25 mouse cellular contexts compared by ENCODE assay signal in the genomic region with DNA sequence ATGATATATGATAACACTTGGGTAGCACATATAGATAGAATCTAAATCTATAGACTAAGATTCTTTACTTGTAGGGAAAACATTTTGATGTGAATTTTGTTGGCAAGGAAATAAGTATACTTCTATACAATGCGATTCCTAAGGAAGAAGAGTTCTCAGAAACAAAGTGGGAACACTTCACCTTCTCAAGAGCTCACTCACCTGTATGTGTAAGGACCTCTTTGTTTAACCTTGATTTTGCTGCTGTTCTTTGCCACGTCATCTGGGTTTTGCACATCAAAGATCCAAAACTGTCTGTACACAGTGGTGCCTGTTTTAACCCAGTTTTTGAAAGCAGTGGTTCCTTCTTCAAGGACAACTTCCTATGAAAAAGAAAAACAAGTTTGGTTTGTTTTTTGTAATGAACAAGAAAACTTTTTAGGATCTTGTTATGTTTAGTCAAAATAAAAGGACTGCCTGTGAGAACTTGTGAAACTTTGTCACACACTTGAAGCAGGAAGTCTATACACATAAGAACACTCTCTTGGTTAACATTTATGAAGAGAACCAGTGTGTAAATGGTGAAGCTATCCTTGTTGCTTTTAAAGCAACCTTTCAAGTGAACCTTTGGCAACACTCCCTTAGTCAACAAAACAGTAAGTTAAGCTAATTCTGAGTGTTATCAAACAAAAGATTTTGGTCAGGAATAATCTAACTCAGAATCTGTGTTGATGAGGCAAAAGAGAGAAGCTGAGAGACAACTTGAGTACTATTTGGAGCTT.
DNase-seq lines count a peak whose midpoint lies in the region; ATAC-seq and TF ChIP-seq lines count a peak whose summit lies in the region.
"Had no signal": no experiment of that assay in that cellular context is flagged by ENCODE, and none has a peak within 500 bp of the region (broad histone marks: within the 10 kb centered on the region; RNA-seq: fewer than 3 reads in every experiment).

No protein-coding gene starts in this region.

- no peak for ATAC-seq in lung, embryonic 14.5 days (ENCODE audit: insufficient read depth)
- peak; percentile 90 for ATAC-seq in lung, postnatal 0 days
- 0 out of 2 replicates have a peak, but pooled peaks have one; percentile 54 for ATAC-seq in stomach, postnatal 0 days (ENCODE audit: low FRiP score, low TSS enrichment)
- ATAC-seq: CD4-positive, CD25-positive, alpha-beta regulatory T cell, adult 4 months; forebrain, embryonic 15.5 days had no signal

- H3K9me3 ChIP-seq in lung, embryonic 14.5 days (ENCODE audit: low read depth, low read length), result no peaks in the 10 kb centered on the region
- no peaks in the 10 kb centered on the region for H3K9me3 ChIP-seq in lung, postnatal 0 days (ENCODE audit: low read length)
- no peaks in the 10 kb centered on the region for H3K9me3 ChIP-seq in stomach, postnatal 0 days (ENCODE audit: control insufficient read depth, low read length)
- H3K9me3 ChIP-seq: embryonic facial prominence, embryonic 12.5 days; embryonic facial prominence, embryonic 15.5 days; forebrain, embryonic 12.5 days; forebrain, embryonic 15.5 days; heart, embryonic 10.5 days; heart, embryonic 13.5 days; hindbrain, embryonic 12.5 days; hindbrain, embryonic 15.5 days had no signal

- no peak overlapping the region for H3K27ac ChIP-seq in lung, embryonic 14.5 days (ENCODE audit: low read depth)
- no peak overlapping the region for H3K27ac ChIP-seq in lung, postnatal 0 days (ENCODE audit: low read length)
- H3K27ac ChIP-seq in stomach, postnatal 0 days (replicated peaks), result no peak overlapping the region
- H3K27ac ChIP-seq: embryonic facial prominence, embryonic 12.5 days; embryonic facial prominence, embryonic 15.5 days; forebrain, embryonic 12.5 days; forebrain, embryonic 15.5 days; heart, embryonic 10.5 days; heart, embryonic 13.5 days; hindbrain, embryonic 12.5 days; hindbrain, embryonic 15.5 days had no signal

- no peak for TF ChIP-seq CTCF in lung, embryonic 14.5 days (IDR thresholded peaks at IDR 0.05; ENCODE audit: low read depth)
- no peak for TF ChIP-seq CTCF in lung, postnatal 0 days (IDR thresholded peaks at IDR 0.05)
- TF ChIP-seq CTCF in stomach, postnatal 0 days (IDR thresholded peaks at IDR 0.05; ENCODE audit: low read depth), result no peak

- H3K27me3 ChIP-seq in lung, embryonic 14.5 days (ENCODE audit: insufficient read depth, low read length), result no peaks in the 10 kb centered on the region
- H3K27me3 ChIP-seq in lung, postnatal 0 days (replicated peaks; ENCODE audit: insufficient read depth, low read length), result no peaks in the 10 kb centered on the region
- no peaks in the 10 kb centered on the region for H3K27me3 ChIP-seq in stomach, postnatal 0 days (ENCODE audit: control insufficient read depth, insufficient read depth, low read length)
- H3K27me3 ChIP-seq: embryonic facial prominence, embryonic 12.5 days; embryonic facial prominence, embryonic 15.5 days; forebrain, embryonic 12.5 days; forebrain, embryonic 15.5 days; heart, embryonic 13.5 days; hindbrain, embryonic 12.5 days; hindbrain, embryonic 15.5 days had no signal

- WGBS in lung, embryonic 14.5 days, result 71% methylated on average over 2 of the region's 2 CpGs
- 60% methylated on average over 2 of the region's 2 CpGs for WGBS in lung, postnatal 0 days
- 78% methylated on average over 2 of the region's 2 CpGs for WGBS in stomach, postnatal 0 days

- H3K9ac ChIP-seq in lung, embryonic 14.5 days, result no peak overlapping the region
- no peak overlapping the region for H3K9ac ChIP-seq in lung, postnatal 0 days (replicated peaks; ENCODE audit: low read depth)
- no peak overlapping the region for H3K9ac ChIP-seq in stomach, postnatal 0 days (ENCODE audit: low read length)
- H3K9ac ChIP-seq: embryonic facial prominence, embryonic 12.5 days; embryonic facial prominence, embryonic 15.5 days; forebrain, embryonic 12.5 days; forebrain, embryonic 15.5 days; heart, embryonic 13.5 days; hindbrain, embryonic 12.5 days; hindbrain, embryonic 15.5 days had no signal

- TF ChIP-seq EP300 in lung, postnatal 0 days (IDR thresholded peaks at IDR 0.05), result peak; percentile 68
- no peak for TF ChIP-seq EP300 in stomach, postnatal 0 days (optimal IDR thresholded peaks at IDR 0.05)

- DNase-seq in lung, embryonic 14.5 days, result peak; percentile 46
- no peak for DNase-seq in lung, postnatal 10 days
- DNase-seq in lung, postnatal 0 days (ENCODE audit: low spot score), result peak; percentile 83
- DNase-seq in lung, postnatal 4 days, result no peak
- DNase-seq in lung, postnatal 36 days, result peak; percentile 51
- no peak for DNase-seq in stomach, postnatal 0 days (ENCODE audit: low spot score)
- DNase-seq: adrenal gland, adult 2 months; adrenal gland, postnatal 14 days; cerebellum, adult 11 months; cerebellum, adult 2 months; cerebellum, adult 9-11 months; cerebellum, postnatal 25 days; gastrocnemius, postnatal 25 days; heart, adult 18-20 months; heart, postnatal 14 days had no signal

- no peak overlapping the region for H3K4me2 ChIP-seq in lung, embryonic 14.5 days
- no peak overlapping the region for H3K4me2 ChIP-seq in lung, postnatal 0 days (replicated peaks; ENCODE audit: low read depth, low read length)
- no peak overlapping the region for H3K4me2 ChIP-seq in stomach, postnatal 0 days (replicated peaks; ENCODE audit: low read depth)
- H3K4me2 ChIP-seq: embryonic facial prominence, embryonic 12.5 days; embryonic facial prominence, embryonic 15.5 days; forebrain, embryonic 12.5 days; forebrain, embryonic 15.5 days; heart, embryonic 13.5 days; hindbrain, embryonic 12.5 days; hindbrain, embryonic 15.5 days had no signal

- H3K4me1 ChIP-seq in lung, embryonic 14.5 days (ENCODE audit: insufficient read depth), result no peaks in the 10 kb centered on the region
- peaks cover 4% of the 10 kb centered on the region; the same call in 1 of the 2 replicates for H3K4me1 ChIP-seq in lung, postnatal 0 days (ENCODE audit: insufficient read depth, low read depth, low read length)
- no peaks in the 10 kb centered on the region for H3K4me1 ChIP-seq in stomach, postnatal 0 days (replicated peaks; ENCODE audit: control insufficient read depth, insufficient read depth)
- H3K4me1 ChIP-seq: embryonic facial prominence, embryonic 12.5 days; embryonic facial prominence, embryonic 15.5 days; forebrain, embryonic 12.5 days; forebrain, embryonic 15.5 days; heart, embryonic 10.5 days; heart, embryonic 13.5 days; hindbrain, embryonic 12.5 days; hindbrain, embryonic 15.5 days had no signal

- H3K36me3 ChIP-seq in lung, embryonic 14.5 days (ENCODE audit: insufficient read depth), result no peaks in the 10 kb centered on the region
- no peaks in the 10 kb centered on the region for H3K36me3 ChIP-seq in lung, postnatal 0 days (ENCODE audit: insufficient read depth, low read length)
- no peaks in the 10 kb centered on the region for H3K36me3 ChIP-seq in stomach, postnatal 0 days (ENCODE audit: control insufficient read depth, insufficient read depth, low read length)
- H3K36me3 ChIP-seq: embryonic facial prominence, embryonic 12.5 days; embryonic facial prominence, embryonic 15.5 days; forebrain, embryonic 12.5 days; forebrain, embryonic 15.5 days; heart, embryonic 10.5 days; hindbrain, embryonic 12.5 days; hindbrain, embryonic 15.5 days had no signal

- H3K4me3 ChIP-seq in lung, embryonic 14.5 days (ENCODE audit: low read depth, low read length), result no peak overlapping the region
- no peak overlapping the region for H3K4me3 ChIP-seq in lung, postnatal 0 days (ENCODE audit: low read depth, low read length)
- H3K4me3 ChIP-seq in stomach, postnatal 0 days (ENCODE audit: low read depth, low read length), result no peak overlapping the region
- H3K4me3 ChIP-seq: embryonic facial prominence, embryonic 12.5 days; embryonic facial prominence, embryonic 15.5 days; erythroblast, embryonic 14.5 days; forebrain, embryonic 12.5 days; forebrain, embryonic 15.5 days; heart, embryonic 10.5 days; heart, embryonic 13.5 days; hindbrain, embryonic 12.5 days; hindbrain, embryonic 15.5 days had no signal

Comparison
In these comparisons a context has a peak if more than half of its experiments do, and no peak if none do; other contexts are left out.
1. DNase-seq: peak in lung, embryonic 14.5 days (single experiment), lung, postnatal 0 days (single experiment) and lung, postnatal 36 days (single experiment); none in lung, postnatal 10 days (single experiment), lung, postnatal 4 days (0 of 2) and stomach, postnatal 0 days (single experiment).